Mouse (Mus musculus): ENCODE data around the gene Xpr1. TPM values are rescaled to one million over a fixed set of nuclear protein-coding genes. Genes with fewer than 3 reads are reported as not detected.

The Xpr1 gene
- polyA plus RNA-seq, 1 experiment from 2014 or later: 16.4 TPM

- Histone ChIP-seq H3K36me3 (ENCODE audit: control insufficient read depth, insufficient read depth, low read length) (no peaks in the 10 kb centered on the region), H3K27ac (ENCODE audit: low read depth, low read length) (no peak overlapping the region), H3K27me3 (ENCODE audit: control insufficient read depth, insufficient read depth, low read length) (peaks cover 8% of the 10 kb centered on the region; the same call in 1 of the 2 replicates), H3K4me1 (replicated peaks; ENCODE audit: control insufficient read depth, insufficient read depth, low read length) (peaks cover 19% of the 10 kb centered on the region; the same call in 1 of the 2 replicates), H3K4me2 (ENCODE audit: low read depth, low read length, severe bottlenecking) (no peak overlapping the region), H3K4me3 (ENCODE audit: low read depth, low read length) (no peak overlapping the region), H3K9ac (ENCODE audit: low read length) (no peak overlapping the region), H3K9me3 (ENCODE audit: control insufficient read depth, low read length) (no peaks in the 10 kb centered on the region)
- ATAC-seq (replicated peaks; ENCODE audit: low FRiP score) (no peak), DNase-seq (ENCODE audit: low spot score) (no peak)
- WGBS: 76% methylated on average over 6 of the region's 6 CpGs
Measured at GRCm38 (mm10) chr1:155239962-155240717, 177.1 kb downstream of the Xpr1 start.

GRCm38 (mm10) chr1:155239169-155239568, 178.0 kb downstream of the Xpr1 start:
- ATAC-seq (replicated peaks; ENCODE audit: low FRiP score) (no peak), DNase-seq (ENCODE audit: low spot score) (no peak)
- Histone ChIP-seq H3K27ac (ENCODE audit: low read depth, low read length) (no peak overlapping the region), H3K4me1 (replicated peaks; ENCODE audit: control insufficient read depth, insufficient read depth, low read length) (peaks cover 22% of the 10 kb centered on the region), H3K9me3 (ENCODE audit: control insufficient read depth, low read length) (no peaks in the 10 kb centered on the region), H3K4me3 (ENCODE audit: low read depth, low read length) (no peak overlapping the region), H3K9ac (ENCODE audit: low read length) (no peak overlapping the region), H3K36me3 (ENCODE audit: control insufficient read depth, insufficient read depth, low read length) (no peaks in the 10 kb centered on the region), H3K27me3 (ENCODE audit: control insufficient read depth, insufficient read depth, low read length) (no peaks in the 10 kb centered on the region; the same call in 1 of the 2 replicates), H3K4me2 (ENCODE audit: low read depth, low read length, severe bottlenecking) (no peak overlapping the region)
- WGBS: 55% methylated on average over 4 of the region's 4 CpGs

GRCm38 (mm10) chr1:155238126-155238525, 179.1 kb downstream of the Xpr1 start:
- ATAC-seq (replicated peaks; ENCODE audit: low FRiP score) (no peak), DNase-seq (ENCODE audit: low spot score) (no peak)
- H3K9me3 ChIP-seq (ENCODE audit: control insufficient read depth, low read length): no peaks in the 10 kb centered on the region
- no peaks in the 10 kb centered on the region for H3K27me3 ChIP-seq (ENCODE audit: control insufficient read depth, insufficient read depth, low read length)
- peaks cover 26% of the 10 kb centered on the region for H3K4me1 ChIP-seq (replicated peaks; ENCODE audit: control insufficient read depth, insufficient read depth, low read length)
- H3K4me3 ChIP-seq (ENCODE audit: low read depth, low read length): no peak overlapping the region
- 87% methylated on average over 5 of the region's 5 CpGs for WGBS
- no peak overlapping the region for H3K27ac ChIP-seq (ENCODE audit: low read depth, low read length)
- no peak overlapping the region for H3K4me2 ChIP-seq (ENCODE audit: low read depth, low read length, severe bottlenecking)
- H3K36me3 ChIP-seq (ENCODE audit: control insufficient read depth, insufficient read depth, low read length): no peaks in the 10 kb centered on the region
- H3K9ac ChIP-seq (ENCODE audit: low read length): no peak overlapping the region

- peak; percentile 50 for DNase-seq (ENCODE audit: low spot score)
- no peak for ATAC-seq (replicated peaks; ENCODE audit: low FRiP score)
- 78% methylated on average over 11 of the region's 11 CpGs for WGBS
- no peaks in the 10 kb centered on the region for H3K36me3 ChIP-seq (ENCODE audit: control insufficient read depth, insufficient read depth, low read length)
- no peak overlapping the region for H3K9ac ChIP-seq (ENCODE audit: low read length)
- H3K27ac ChIP-seq (ENCODE audit: low read depth, low read length): no peak overlapping the region
- H3K4me1 ChIP-seq (replicated peaks; ENCODE audit: control insufficient read depth, insufficient read depth, low read length): peaks cover 29% of the 10 kb centered on the region
- H3K9me3 ChIP-seq (ENCODE audit: control insufficient read depth, low read length): no peaks in the 10 kb centered on the region
- H3K4me2 ChIP-seq (ENCODE audit: low read depth, low read length, severe bottlenecking): no peak overlapping the region
- no peak overlapping the region for H3K4me3 ChIP-seq (ENCODE audit: low read depth, low read length)
- no peaks in the 10 kb centered on the region for H3K27me3 ChIP-seq (ENCODE audit: control insufficient read depth, insufficient read depth, low read length)
Measured at GRCm38 (mm10) chr1:155237390-155237789, 179.8 kb downstream of the Xpr1 start.

- H3K4me1 ChIP-seq (replicated peaks; ENCODE audit: control insufficient read depth, insufficient read depth, low read length): peaks cover 31% of the 10 kb centered on the region
- no peaks in the 10 kb centered on the region for H3K27me3 ChIP-seq (ENCODE audit: control insufficient read depth, insufficient read depth, low read length)
- 44% methylated on average over 13 of the region's 13 CpGs for WGBS
- H3K4me3 ChIP-seq (ENCODE audit: low read depth, low read length): no peak overlapping the region
- ATAC-seq (replicated peaks; ENCODE audit: low FRiP score): no peak
- peak; percentile 50 for DNase-seq (ENCODE audit: low spot score)
- no peak overlapping the region for H3K27ac ChIP-seq (ENCODE audit: low read depth, low read length)
- H3K9ac ChIP-seq (ENCODE audit: low read length): peak overlapping the region; percentile 29; the same call in 1 of the 2 replicates
- H3K4me2 ChIP-seq (ENCODE audit: low read depth, low read length, severe bottlenecking): no peak overlapping the region
- no peaks in the 10 kb centered on the region for H3K9me3 ChIP-seq (ENCODE audit: control insufficient read depth, low read length)
- H3K36me3 ChIP-seq (ENCODE audit: control insufficient read depth, insufficient read depth, low read length): no peaks in the 10 kb centered on the region
Measured at GRCm38 (mm10) chr1:155236306-155237024, 180.8 kb downstream of the Xpr1 start.

- no peak overlapping the region for H3K27ac ChIP-seq (ENCODE audit: low read depth, low read length)
- H3K27me3 ChIP-seq (ENCODE audit: control insufficient read depth, insufficient read depth, low read length): no peaks in the 10 kb centered on the region
- no peak overlapping the region; the same call in 1 of the 2 replicates for H3K9ac ChIP-seq (ENCODE audit: low read length)
- H3K36me3 ChIP-seq (ENCODE audit: control insufficient read depth, insufficient read depth, low read length): no peaks in the 10 kb centered on the region
- H3K9me3 ChIP-seq (ENCODE audit: control insufficient read depth, low read length): no peaks in the 10 kb centered on the region
- peaks cover 31% of the 10 kb centered on the region for H3K4me1 ChIP-seq (replicated peaks; ENCODE audit: control insufficient read depth, insufficient read depth, low read length)
- no peak for DNase-seq (ENCODE audit: low spot score)
- H3K4me3 ChIP-seq (ENCODE audit: low read depth, low read length): no peak overlapping the region
- no peak for ATAC-seq (replicated peaks; ENCODE audit: low FRiP score)
- H3K4me2 ChIP-seq (ENCODE audit: low read depth, low read length, severe bottlenecking): no peak overlapping the region
- 36% methylated on average over 2 of the region's 2 CpGs for WGBS
Measured at GRCm38 (mm10) chr1:155235641-155236040, 181.6 kb downstream of the Xpr1 start.

GRCm38 (mm10) chr1:155233931-155234607, 183.1 kb downstream of the Xpr1 start:
- H3K36me3 ChIP-seq (ENCODE audit: control insufficient read depth, insufficient read depth, low read length): no peaks in the 10 kb centered on the region
- DNase-seq (ENCODE audit: low spot score): peak; percentile 74
- no peak overlapping the region for H3K4me2 ChIP-seq (ENCODE audit: low read depth, low read length, severe bottlenecking)
- 23% methylated on average over 14 of the region's 14 CpGs for WGBS
- peak overlapping the region; percentile 70 for H3K27ac ChIP-seq (ENCODE audit: low read depth, low read length)
- no peaks in the 10 kb centered on the region for H3K9me3 ChIP-seq (ENCODE audit: control insufficient read depth, low read length)
- H3K9ac ChIP-seq (ENCODE audit: low read length): 0 out of 2 replicates have a peak overlapping the region, but pooled peaks have one; percentile 17
- peak; percentile 42 for ATAC-seq (replicated peaks; ENCODE audit: low FRiP score)
- H3K4me3 ChIP-seq (ENCODE audit: low read depth, low read length): no peak overlapping the region
- no peaks in the 10 kb centered on the region for H3K27me3 ChIP-seq (ENCODE audit: control insufficient read depth, insufficient read depth, low read length)
- peaks cover 38% of the 10 kb centered on the region for H3K4me1 ChIP-seq (replicated peaks; ENCODE audit: control insufficient read depth, insufficient read depth, low read length)

- Histone ChIP-seq H3K4me3 (ENCODE audit: low read depth, low read length) (no peak overlapping the region), H3K9me3 (ENCODE audit: control insufficient read depth, low read length) (no peaks in the 10 kb centered on the region), H3K27ac (ENCODE audit: low read depth, low read length) (peak overlapping the region; percentile 70), H3K36me3 (ENCODE audit: control insufficient read depth, insufficient read depth, low read length) (no peaks in the 10 kb centered on the region), H3K27me3 (ENCODE audit: control insufficient read depth, insufficient read depth, low read length) (no peaks in the 10 kb centered on the region), H3K4me2 (ENCODE audit: low read depth, low read length, severe bottlenecking) (no peak overlapping the region), H3K4me1 (replicated peaks; ENCODE audit: control insufficient read depth, insufficient read depth, low read length) (peaks cover 42% of the 10 kb centered on the region), H3K9ac (ENCODE audit: low read length) (no peak overlapping the region)
- DNase-seq (ENCODE audit: low spot score) (no peak), ATAC-seq (replicated peaks; ENCODE audit: low FRiP score) (no peak)
- WGBS: 87% methylated on average over 9 of the region's 9 CpGs
Measured at GRCm38 (mm10) chr1:155233378-155233777, 183.8 kb downstream of the Xpr1 start.
